Mouse (Mus musculus) limb, embryonic 14.5 days (tissue): Measurements from ENCODE around the gene Ctdsp1. TPM values are rescaled to one million over a fixed set of nuclear protein-coding genes. Genes with fewer than 3 reads are reported as not detected.

Experiments
- ATAC-seq: fragments of 200-750 bp; cut with Nextera tagmentation; 2 replicates; pipeline ENCODE4 v1.8.0; 2017; ENCODE audit warnings: low read depth, moderate number of reproducible peaks, moderate TSS enrichment; ENCODE audit not compliant: low FRiP score
- DNase-seq: peaks from one replicate; pipeline ENCODE4 v3.0.0-alpha.2; 2015; ENCODE audit warnings: low spot score
- H3K27ac ChIP-seq: fragments of 300-500 bp; sonication (generic); replicated peaks from 2 replicates; pipeline ENCODE4 v1.5.1; 2014; ENCODE audit warnings: low read depth, mild to moderate bottlenecking, low read length, moderate library complexity, mixed read lengths
- H3K27me3 ChIP-seq: fragments of 300-500 bp; sonication (generic); 2 replicates; pipeline ENCODE4 v1.6.1; 2014; ENCODE audit warnings: low read length, mixed read lengths; ENCODE audit not compliant: control insufficient read depth, insufficient read depth
- H3K36me3 ChIP-seq: fragments of 300-500 bp; sonication (generic); 2 replicates; pipeline ENCODE4 v1.6.1; 2014; ENCODE audit warnings: mild to moderate bottlenecking, low read length, moderate library complexity, mixed read lengths; ENCODE audit not compliant: control insufficient read depth, insufficient read depth
- H3K4me1 ChIP-seq: fragments of 300-500 bp; sonication (generic); 2 replicates; pipeline ENCODE4 v1.6.1; 2014; ENCODE audit warnings: antibody characterized with exemption, low read length, mixed read lengths; ENCODE audit not compliant: control insufficient read depth, insufficient read depth
- H3K4me2 ChIP-seq: fragments of 300-500 bp; sonication (generic); replicated peaks from 2 replicates; pipeline ENCODE4 v1.6.1; 2014; ENCODE audit warnings: low read depth, mild to moderate bottlenecking, low read length, moderate library complexity; ENCODE audit not compliant: severe bottlenecking
- H3K4me3 ChIP-seq: fragments of 300-500 bp; sonication (generic); replicated peaks from 2 replicates; pipeline ENCODE4 v1.5.1; 2014; ENCODE audit warnings: low read length
- H3K9ac ChIP-seq: fragments of 300-500 bp; sonication (generic); 2 replicates; pipeline ENCODE4 v1.6.1; 2014; ENCODE audit warnings: mild to moderate bottlenecking, low read depth, low read length, moderate library complexity; ENCODE audit not compliant: severe bottlenecking
- H3K9me3 ChIP-seq: fragments of 300-500 bp; sonication (generic); 2 replicates; pipeline ENCODE4 v1.6.1; 2016; ENCODE audit warnings: low read length; ENCODE audit not compliant: control insufficient read depth
- POLR2A ChIP-seq: fragments of 200-500 bp; IDR thresholded peaks from 2 replicates; pipeline ENCODE4 v1.8.0; 2012; ENCODE audit warnings: inconsistent platforms, mild to moderate bottlenecking, moderate library complexity, borderline replicate concordance; ENCODE audit not compliant: insufficient read depth, insufficient read length; ENCODE audit errors: extremely low read depth
- WGBS: fragments of 180-500 bp; shearing (Covaris S2); extraction: QIAGEN DNeasy Blood & Tissue Kit; methylation state at CpG from one replicate; pipeline ENCODE4 v1.1.7; 2014; 5-methylcytosine and 5-hydroxymethylcytosine counted together
- polyA plus RNA-seq, 2 experiments: library from polyadenylated mRNA; depleted of rRNA in 1 of 2; stranded (reverse) in 1 of 2; unstranded in 1 of 2; fragments of >200 nt; fragmentation: Nextera tagmentation in 1 of 2; extraction: Ambion mirVana in 1 of 2; gene quantifications; 2 replicates each; pipeline versions ENCODE4 v1.2.1 to v1.2.3; 2012 to 2014

Ctdsp1 gene
- polyA plus RNA-seq, 2 experiments, result 96.4 to 138 TPM

DNA sequence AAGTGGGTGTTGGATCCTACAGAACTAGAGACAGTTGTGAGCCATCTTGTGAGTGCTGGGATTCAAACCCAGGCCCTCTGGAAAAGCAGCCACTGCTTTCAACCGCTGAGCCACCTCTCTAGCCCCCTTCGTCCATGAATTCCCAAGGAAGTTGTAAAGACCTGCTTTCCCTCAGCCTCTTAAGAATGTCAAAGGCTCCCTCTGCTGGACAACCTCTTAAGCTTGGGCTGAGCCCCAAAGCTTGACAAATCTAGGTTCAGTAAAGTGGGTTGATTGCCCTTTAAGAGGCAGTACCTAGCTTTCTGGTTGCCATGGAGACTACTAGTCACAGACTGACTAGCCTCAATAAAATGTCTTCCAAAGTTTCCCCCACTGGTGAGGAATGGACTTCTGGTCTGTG is 29.5 kb upstream of the Ctdsp1 start, which contains the start of gene Catip:
Gene Catip, plus strand, starts transcription at position 297 of the 400 bp plus-strand sequence.
- peak; percentile 86 for ATAC-seq
- Histone ChIP-seq H3K27me3 (no peaks in the 10 kb centered on the region), H3K27ac (peak within 1 kb of the TSS; percentile 61; the same call in 1 of the 2 replicates), H3K9me3 (no peaks in the 10 kb centered on the region), H3K4me1 (peaks cover 7% of the 10 kb centered on the region; the same call in 1 of the 2 replicates), H3K4me3 (peak within 1 kb of the TSS; percentile 16), H3K4me2 (peak within 1 kb of the TSS; percentile 38), H3K9ac (no peak within 1 kb of the TSS), H3K36me3 (no peaks in the 10 kb centered on the region)
- DNase-seq, result peak; percentile 94
- WGBS, result 0% methylated on average over 2 of the region's 2 CpGs
- TF ChIP-seq POLR2A, result no peak

DNA sequence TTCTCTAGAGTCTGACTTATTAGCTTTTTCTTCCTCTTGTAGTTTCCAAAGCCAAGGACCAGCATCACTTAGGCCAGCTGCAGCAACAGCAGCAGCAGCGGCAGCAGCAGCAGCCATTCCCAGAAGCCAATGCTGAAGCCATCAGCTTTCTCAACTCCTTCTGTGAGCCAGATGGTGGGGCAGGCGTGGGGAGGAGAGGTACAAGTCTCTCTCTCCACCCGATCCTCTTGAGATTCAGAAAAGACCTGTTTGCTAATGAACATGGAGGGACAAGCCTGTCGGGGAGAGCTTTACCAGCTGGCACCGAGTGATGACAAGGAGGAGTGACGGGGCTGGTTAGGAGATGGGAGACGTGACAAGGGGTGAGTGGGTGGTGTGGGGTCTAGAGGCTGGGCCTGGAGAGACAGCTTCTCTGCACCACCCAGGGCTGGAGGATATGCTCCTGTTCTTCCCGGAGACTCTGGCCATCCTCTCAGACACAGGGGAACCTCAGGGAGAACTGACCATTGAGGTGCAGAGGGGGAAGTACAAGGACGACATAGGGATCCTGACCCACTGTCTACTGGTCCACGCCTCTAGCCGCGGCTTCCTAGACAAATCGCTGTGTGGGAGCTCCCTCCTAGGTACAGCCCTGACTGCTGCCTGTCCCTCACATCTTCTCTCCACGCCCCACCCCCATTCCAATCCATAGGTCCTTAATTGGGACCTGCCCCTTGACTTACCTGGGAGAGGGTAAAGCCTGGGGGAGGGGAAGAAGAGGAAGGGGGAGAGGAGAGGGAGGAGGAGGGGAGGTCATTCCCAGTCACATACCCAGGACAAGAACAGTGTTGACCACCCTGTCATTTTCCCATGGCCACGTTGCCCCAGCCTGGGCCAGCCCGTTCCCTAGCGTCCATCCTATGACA is 28.7 kb upstream of the Ctdsp1 start:
- H3K4me3 ChIP-seq, result peak overlapping the region; percentile 16
- DNase-seq (no peak), ATAC-seq (no peak)
- no peaks in the 10 kb centered on the region for H3K9me3 ChIP-seq
- H3K9ac ChIP-seq, result no peak overlapping the region
- H3K4me1 ChIP-seq, result peaks cover 7% of the 10 kb centered on the region; the same call in 1 of the 2 replicates
- no peaks in the 10 kb centered on the region for H3K27me3 ChIP-seq
- H3K27ac ChIP-seq, result peak overlapping the region; percentile 61; the same call in 1 of the 2 replicates
- H3K36me3 ChIP-seq, result no peaks in the 10 kb centered on the region
- peak overlapping the region; percentile 38 for H3K4me2 ChIP-seq
- no peak for TF ChIP-seq POLR2A
- 53% methylated on average over 17 of the region's 17 CpGs for WGBS

DNA sequence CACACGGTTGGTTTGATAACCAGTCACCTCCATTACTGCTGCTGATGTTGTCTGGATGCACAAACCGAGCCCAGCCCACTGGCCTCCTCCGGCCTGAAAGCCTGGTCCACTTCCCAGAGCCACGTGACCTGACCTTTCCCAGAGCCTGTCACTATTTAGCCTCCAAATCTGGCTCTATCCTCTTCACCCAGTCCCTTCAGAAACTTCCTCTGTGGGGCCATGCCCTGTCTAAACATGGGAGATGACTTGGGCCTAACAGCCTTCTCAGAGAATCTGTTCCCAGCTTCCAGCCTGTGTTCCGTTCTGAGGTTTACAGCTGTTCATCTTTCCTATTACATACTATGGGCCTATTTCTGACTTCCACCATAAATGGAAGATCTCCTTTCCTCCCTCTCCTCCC is 27.9 kb upstream of the Ctdsp1 start:
- Histone ChIP-seq H3K4me2 (no peak overlapping the region), H3K36me3 (no peaks in the 10 kb centered on the region), H3K27me3 (no peaks in the 10 kb centered on the region), H3K4me3 (no peak overlapping the region), H3K4me1 (peaks cover 10% of the 10 kb centered on the region), H3K9me3 (no peaks in the 10 kb centered on the region), H3K27ac (no peak overlapping the region), H3K9ac (no peak overlapping the region)
- DNase-seq, result no peak
- WGBS, result 59% methylated on average over 5 of the region's 5 CpGs
- ATAC-seq, result no peak
- no peak for TF ChIP-seq POLR2A

DNA sequence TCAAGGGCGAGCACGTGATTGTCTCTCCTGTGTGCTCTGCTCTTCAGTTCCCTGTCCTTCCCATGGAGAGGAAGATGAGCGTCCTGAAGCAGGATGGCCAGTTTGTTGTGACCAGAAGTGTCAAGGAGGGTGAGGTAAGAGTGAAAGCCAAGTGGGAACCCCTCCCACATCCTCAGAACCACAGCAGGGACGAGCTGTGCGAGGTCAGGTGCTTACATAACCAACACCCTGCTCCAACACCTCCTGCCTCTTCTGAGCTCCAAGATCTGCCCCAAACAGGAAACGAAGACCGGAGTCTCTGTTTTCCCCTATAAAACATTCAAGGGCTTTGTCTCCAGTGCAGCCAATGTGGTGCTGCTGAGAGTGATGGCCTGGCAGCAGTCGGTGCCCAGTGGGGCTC is 27.0 kb upstream of the Ctdsp1 start:
- 63% methylated on average over 8 of the region's 8 CpGs for WGBS
- Histone ChIP-seq H3K4me1 (peaks cover 10% of the 10 kb centered on the region), H3K27ac (no peak overlapping the region), H3K9ac (no peak overlapping the region), H3K36me3 (no peaks in the 10 kb centered on the region), H3K4me2 (no peak overlapping the region), H3K4me3 (no peak overlapping the region), H3K27me3 (no peaks in the 10 kb centered on the region), H3K9me3 (no peaks in the 10 kb centered on the region)
- ATAC-seq, result no peak
- TF ChIP-seq POLR2A, result no peak
- DNase-seq, result no peak

DNA sequence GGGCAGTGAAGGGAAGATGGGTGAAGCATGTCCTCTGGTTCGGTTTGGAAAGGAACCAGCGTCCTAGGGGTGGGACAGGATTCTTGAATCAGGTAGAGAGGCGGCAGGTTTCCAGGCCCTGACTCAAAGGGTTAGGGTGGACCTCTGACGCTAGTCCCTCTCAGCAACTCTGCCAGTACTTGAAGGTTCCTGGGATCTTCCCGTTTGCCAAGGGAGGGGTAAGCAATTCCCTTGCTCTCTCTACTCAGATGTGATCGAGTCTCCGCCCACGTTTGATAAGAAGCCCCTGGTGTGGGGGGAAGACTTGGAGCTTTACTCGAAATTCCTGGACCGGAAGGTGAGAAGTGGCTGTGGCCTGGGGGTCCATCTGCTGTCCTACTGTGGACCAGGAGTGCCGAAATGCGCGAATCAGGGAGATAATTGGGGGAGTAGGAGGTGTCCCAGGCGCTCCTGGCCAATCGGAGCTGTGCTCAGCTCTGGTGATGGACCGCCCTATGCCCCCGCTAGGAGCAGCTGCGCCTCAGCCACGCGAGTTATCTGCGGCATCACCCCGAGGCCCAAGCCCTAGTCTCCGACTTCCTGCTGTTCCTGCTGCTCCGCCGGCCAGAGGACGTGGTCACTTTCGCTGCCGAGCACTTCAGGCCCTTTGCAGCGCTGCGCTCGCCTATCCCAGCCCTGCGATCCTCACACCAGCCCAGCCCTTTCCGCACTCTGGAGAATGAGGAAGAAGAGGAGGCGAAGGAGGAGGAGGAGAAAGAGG is 23.2 kb upstream of the Ctdsp1 start:
- peak; percentile 67 for DNase-seq
- TF ChIP-seq POLR2A, result no peak
- H3K27ac ChIP-seq, result no peak overlapping the region
- 14% methylated on average over 32 of the region's 34 CpGs for WGBS
- H3K27me3 ChIP-seq, result no peaks in the 10 kb centered on the region
- H3K4me3 ChIP-seq, result peak overlapping the region; percentile 22
- H3K9ac ChIP-seq, result peak overlapping the region; percentile 45
- no peaks in the 10 kb centered on the region for H3K9me3 ChIP-seq
- ATAC-seq, result peak; percentile 87
- peaks cover 3% of the 10 kb centered on the region; the same call in 1 of the 2 replicates for H3K4me1 ChIP-seq
- H3K4me2 ChIP-seq, result peak overlapping the region; percentile 54
- no peaks in the 10 kb centered on the region for H3K36me3 ChIP-seq
